Mouse (Mus musculus) forebrain, embryonic 13.5 days (tissue): ENCODE results near the gene Pnp2. TPM values are rescaled to one million over a fixed set of nuclear protein-coding genes. Genes with fewer than 3 reads are reported as not detected.
"Not testable (repeated sequence)": the region's sequence is repeated elsewhere in the genome, so short reads cannot be mapped to it uniquely, and the experiment has no call there.

Experiments used
- ATAC-seq: fragments of 200-750 bp; cut with Nextera tagmentation; 2 replicates; pipeline ENCODE4 v1.8.0; 2017
- H3K27ac ChIP-seq: fragments of 300-500 bp; sonication (generic); 2 replicates; pipeline ENCODE4 v1.5.1; 2015; ENCODE audit warnings: inconsistent platforms, mild to moderate bottlenecking, moderate library complexity
- H3K27me3 ChIP-seq: fragments of 300-500 bp; sonication (generic); 2 replicates; pipeline ENCODE4 v1.6.1; 2015; ENCODE audit warnings: mild to moderate bottlenecking, inconsistent platforms
- H3K36me3 ChIP-seq: fragments of 300-500 bp; sonication (generic); 2 replicates; pipeline ENCODE4 v1.6.1; 2015; ENCODE audit warnings: mild to moderate bottlenecking, inconsistent platforms; ENCODE audit not compliant: poor library complexity, severe bottlenecking
- H3K4me1 ChIP-seq: fragments of 300-500 bp; sonication (generic); 2 replicates; pipeline ENCODE4 v1.6.1; 2015; ENCODE audit warnings: inconsistent platforms
- H3K4me2 ChIP-seq: fragments of 300-500 bp; sonication (generic); 2 replicates; pipeline ENCODE4 v1.6.1; 2015; ENCODE audit warnings: inconsistent platforms, mild to moderate bottlenecking, moderate library complexity
- H3K4me3 ChIP-seq: fragments of 300-500 bp; sonication (generic); 2 replicates; pipeline ENCODE4 v1.5.1; 2015; ENCODE audit warnings: mild to moderate bottlenecking, inconsistent platforms
- H3K9ac ChIP-seq: fragments of 300-500 bp; sonication (generic); 2 replicates; pipeline ENCODE4 v1.6.1; 2015; ENCODE audit warnings: mild to moderate bottlenecking, inconsistent platforms
- H3K9me3 ChIP-seq: fragments of 300-500 bp; sonication (generic); replicated peaks from 2 replicates; pipeline ENCODE4 v1.6.1; 2016; ENCODE audit warnings: inconsistent platforms
- WGBS: fragments of 180-500 bp; shearing (Covaris S2); methylation state at CpG from one replicate; pipeline ENCODE4 v1.1.7; 2015; 5-methylcytosine and 5-hydroxymethylcytosine counted together
- polyA plus RNA-seq: library from polyadenylated mRNA; unstranded; fragments of >200 nt; fragmentation: Nextera tagmentation; extraction: Ambion mirVana; gene quantifications from 2 replicates; pipeline ENCODE4 v1.2.1, GENCODE M21; 2015

Pnp2 gene
- polyA plus RNA-seq, 1 experiment from 2014 or later, result not detected

DNA sequence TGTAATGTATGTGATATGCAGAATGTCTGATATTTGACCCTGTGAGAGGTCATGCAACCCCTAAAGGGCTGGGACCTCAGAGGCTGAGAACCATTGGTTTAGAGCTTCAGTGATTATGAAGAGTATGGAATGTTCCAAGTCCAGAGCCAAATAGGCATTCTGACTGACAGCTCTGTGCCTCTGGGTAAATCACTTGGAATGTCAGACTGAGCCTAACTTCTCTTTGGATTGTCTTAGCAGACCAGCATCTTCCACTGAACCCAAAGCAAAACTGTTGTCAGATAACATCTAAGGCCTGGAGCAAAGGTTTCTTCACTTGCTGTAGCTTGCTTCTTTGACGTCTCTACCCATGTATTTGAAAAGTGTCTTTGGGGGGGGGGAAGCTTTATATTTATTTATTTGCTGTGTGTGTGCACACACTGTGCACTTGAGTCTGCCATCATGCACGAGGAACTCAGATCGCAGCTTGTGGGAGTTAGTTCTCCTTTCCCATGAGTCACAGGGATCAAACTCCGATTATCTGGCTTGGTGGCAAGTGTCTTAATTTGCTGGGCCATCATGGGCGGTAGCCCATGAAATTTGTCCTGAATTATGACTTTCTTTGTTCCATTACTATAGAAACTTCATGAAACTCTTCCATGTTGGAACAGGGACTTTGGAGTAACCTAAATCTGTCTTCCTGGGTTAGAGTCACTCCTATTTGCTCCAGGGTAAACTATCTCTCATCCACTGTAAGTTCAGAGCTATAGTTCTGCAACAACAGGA, 12.6 kb downstream of the Pnp2 start:
- H3K4me1 ChIP-seq, result peaks cover 12% of the 10 kb centered on the region
- H3K9ac ChIP-seq, result no peak overlapping the region
- no peak overlapping the region for H3K27ac ChIP-seq
- no peaks in the 10 kb centered on the region for H3K36me3 ChIP-seq
- no peak overlapping the region for H3K4me2 ChIP-seq
- H3K27me3 ChIP-seq, result no peaks in the 10 kb centered on the region
- no peak overlapping the region for H3K4me3 ChIP-seq
- no peaks in the 10 kb centered on the region; the same call in 1 of the 2 replicates for H3K9me3 ChIP-seq
- 75% methylated on average over 5 of the region's 5 CpGs for WGBS
- no peak for ATAC-seq

DNA sequence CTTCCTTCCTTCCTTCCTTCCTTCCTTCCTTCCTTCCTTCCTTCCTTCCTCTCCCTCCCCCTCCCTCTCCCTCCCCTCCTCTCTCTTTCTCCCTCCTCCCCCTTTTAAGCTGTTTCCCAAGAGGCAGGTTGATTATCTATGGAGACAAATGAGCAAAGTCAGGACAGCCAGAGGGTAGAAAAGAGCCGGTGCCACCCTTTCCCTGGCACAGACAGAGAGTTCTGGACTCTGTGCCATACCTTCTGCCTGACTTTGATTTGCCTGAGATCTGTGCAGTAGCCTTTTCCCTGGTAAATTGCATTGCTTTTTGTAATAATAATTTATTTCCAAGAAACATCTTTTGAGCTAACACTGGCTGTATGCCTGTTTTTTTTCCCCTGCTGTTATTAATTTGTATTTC, 13.2 kb downstream of the Pnp2 start:
- H3K27ac ChIP-seq, result no peak overlapping the region
- no peak overlapping the region; the same call in 1 of the 2 replicates for H3K4me2 ChIP-seq
- 5% methylated on average over 1 of the region's 1 CpGs for WGBS
- no peaks in the 10 kb centered on the region for H3K36me3 ChIP-seq
- H3K27me3 ChIP-seq, result no peaks in the 10 kb centered on the region
- H3K9ac ChIP-seq, result no peak overlapping the region
- no peaks in the 10 kb centered on the region; the same call in 1 of the 2 replicates for H3K9me3 ChIP-seq
- no peak overlapping the region for H3K4me3 ChIP-seq
- 0 out of 2 replicates have a peak, but pooled peaks have one; percentile 43 for ATAC-seq
- H3K4me1 ChIP-seq, result peaks cover 12% of the 10 kb centered on the region

DNA sequence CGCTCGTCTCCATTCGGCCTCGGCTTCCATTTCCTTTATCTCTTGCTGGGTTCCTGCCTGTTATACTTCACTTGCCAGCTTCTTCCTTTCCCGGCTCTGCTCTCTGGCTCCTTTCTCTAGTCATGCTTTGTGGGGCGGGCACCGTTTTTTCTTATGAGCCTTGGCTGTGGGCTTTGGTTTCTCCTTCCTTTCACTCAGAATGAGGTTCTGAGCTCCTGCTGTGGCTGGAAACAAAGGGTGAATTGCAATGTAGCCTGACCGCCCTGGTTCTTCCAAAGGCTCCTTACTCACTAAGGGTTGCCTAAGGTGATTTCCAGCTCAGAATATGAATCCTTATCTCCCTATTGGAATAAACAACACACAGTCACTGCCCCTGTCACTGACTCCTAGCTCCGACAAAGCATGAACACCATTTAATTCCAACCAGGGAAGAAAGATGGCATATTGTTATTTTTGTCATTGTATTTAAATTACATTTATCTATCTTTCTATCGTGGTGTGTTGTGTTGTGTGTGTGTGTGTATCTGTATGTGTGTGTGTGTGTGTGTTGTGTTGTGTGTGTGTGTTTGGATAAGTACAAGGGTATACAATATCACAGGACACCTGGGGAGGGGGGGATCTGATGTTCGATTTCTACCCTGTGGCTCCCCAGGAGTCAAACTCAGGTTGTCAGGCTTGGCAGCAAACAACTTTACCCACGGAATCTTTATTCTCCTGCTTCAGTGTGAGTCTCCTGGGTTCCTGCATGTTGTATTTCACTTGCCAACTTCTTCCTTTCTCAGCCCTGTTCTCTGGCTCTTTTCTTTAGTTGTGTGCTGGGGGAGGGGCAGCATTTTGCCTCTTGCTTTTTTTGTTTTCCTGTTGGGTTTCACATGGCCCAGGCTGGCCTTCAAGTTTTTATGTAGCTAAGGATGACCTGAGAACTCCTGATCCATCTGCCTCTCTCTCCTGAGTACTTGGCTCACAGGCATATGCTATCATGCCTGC, 14.1 kb downstream of the Pnp2 start:
- peak; percentile 50 for ATAC-seq
- WGBS, result 6% methylated on average over 12 of the region's 12 CpGs

DNA sequence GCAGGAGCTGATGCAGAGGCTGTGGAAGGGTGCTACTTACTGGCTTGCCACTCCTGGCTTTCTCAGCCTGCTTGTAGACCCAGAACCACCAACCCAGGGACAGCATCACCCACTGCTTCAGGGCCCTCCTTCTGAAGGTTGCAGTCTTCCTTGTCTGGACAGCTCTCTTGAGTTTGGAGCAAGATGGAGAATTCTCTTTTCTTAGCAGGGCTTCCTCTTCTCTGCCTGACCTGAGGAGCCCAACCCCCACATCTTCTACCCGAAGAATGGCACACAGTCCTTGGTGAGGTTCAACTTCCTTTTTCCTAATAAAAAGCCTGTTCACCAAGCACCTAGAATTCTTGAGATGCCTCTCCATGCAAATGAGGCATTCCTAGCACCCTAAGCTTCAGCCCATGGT, 15.0 kb downstream of the Pnp2 start:
- H3K4me3 ChIP-seq, result no peak overlapping the region
- H3K9me3 ChIP-seq, result no peaks in the 10 kb centered on the region
- H3K27ac ChIP-seq, result no peak overlapping the region
- peaks cover 12% of the 10 kb centered on the region for H3K4me1 ChIP-seq
- no peaks in the 10 kb centered on the region for H3K27me3 ChIP-seq
- WGBS, result 89% methylated on average over 1 of the region's 1 CpGs
- ATAC-seq, result no peak
- no peak overlapping the region for H3K9ac ChIP-seq
- H3K4me2 ChIP-seq, result no peak overlapping the region
- no peaks in the 10 kb centered on the region for H3K36me3 ChIP-seq

More for the DNA sequence above, 14.1 kb downstream of the Pnp2 start:
- H3K9me3 ChIP-seq, result no peaks in the 10 kb centered on the region
- H3K4me3 ChIP-seq, result no peak overlapping the region
- 0 out of 2 replicates have a peak overlapping the region, but pooled peaks have one; percentile 22 for H3K9ac ChIP-seq
- H3K27me3 ChIP-seq, result no peaks in the 10 kb centered on the region
- H3K4me2 ChIP-seq, result peak overlapping the region; percentile 30; the same call in 1 of the 2 replicates
- H3K36me3 ChIP-seq, result no peaks in the 10 kb centered on the region
- peak overlapping the region; percentile 31; the same call in 1 of the 2 replicates for H3K27ac ChIP-seq
- peaks cover 12% of the 10 kb centered on the region for H3K4me1 ChIP-seq

DNA sequence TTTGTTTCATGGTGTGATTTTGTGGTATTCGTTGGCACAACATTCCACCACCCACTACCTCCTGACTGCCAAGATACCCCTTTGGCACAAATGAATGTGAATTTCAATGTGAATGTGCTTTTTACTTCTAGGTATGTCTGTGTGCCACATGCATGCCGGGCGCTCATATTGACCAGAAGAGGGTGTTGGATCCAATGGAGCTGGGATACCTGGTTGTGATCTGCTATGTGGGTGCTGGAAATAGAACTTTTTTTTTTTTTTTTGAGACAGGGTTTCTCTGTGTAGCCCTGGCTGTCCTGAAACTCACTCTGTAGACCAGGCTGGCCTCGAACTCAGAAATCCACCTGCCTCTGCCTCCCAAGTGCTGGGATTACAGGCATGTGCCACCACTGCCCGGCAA, 17.3 kb downstream of the Pnp2 start:
- not testable (repeated sequence) for H3K27ac ChIP-seq, H3K36me3 ChIP-seq, H3K4me2 ChIP-seq, H3K9me3 ChIP-seq, ATAC-seq, H3K9ac ChIP-seq, H3K4me3 ChIP-seq, H3K27me3 ChIP-seq
- WGBS, result 89% methylated on average over 5 of the region's 5 CpGs
- H3K4me1 ChIP-seq, result peaks cover 14% of the 10 kb centered on the region

DNA sequence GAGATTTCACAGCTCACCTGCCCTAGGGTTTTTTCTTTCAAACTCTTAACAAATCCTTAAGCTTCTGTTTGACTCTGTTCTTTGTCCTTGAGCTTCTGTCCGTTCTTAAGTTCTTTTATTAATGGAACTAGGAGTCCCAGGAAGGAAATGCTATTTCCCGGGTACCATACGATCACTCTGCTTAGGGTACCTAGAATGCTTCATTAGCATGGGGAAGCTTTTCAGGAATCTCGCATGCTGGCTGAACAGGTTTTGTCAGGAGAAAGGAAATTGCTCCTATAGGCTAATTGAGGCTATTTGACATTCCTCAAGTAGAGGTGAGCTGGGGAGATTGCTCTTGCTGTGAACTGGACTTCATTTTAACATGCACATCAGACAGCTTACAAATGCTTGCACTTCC, 17.9 kb downstream of the Pnp2 start:
- 17% methylated on average over 4 of the region's 4 CpGs for WGBS
- no peak for ATAC-seq

DNA sequence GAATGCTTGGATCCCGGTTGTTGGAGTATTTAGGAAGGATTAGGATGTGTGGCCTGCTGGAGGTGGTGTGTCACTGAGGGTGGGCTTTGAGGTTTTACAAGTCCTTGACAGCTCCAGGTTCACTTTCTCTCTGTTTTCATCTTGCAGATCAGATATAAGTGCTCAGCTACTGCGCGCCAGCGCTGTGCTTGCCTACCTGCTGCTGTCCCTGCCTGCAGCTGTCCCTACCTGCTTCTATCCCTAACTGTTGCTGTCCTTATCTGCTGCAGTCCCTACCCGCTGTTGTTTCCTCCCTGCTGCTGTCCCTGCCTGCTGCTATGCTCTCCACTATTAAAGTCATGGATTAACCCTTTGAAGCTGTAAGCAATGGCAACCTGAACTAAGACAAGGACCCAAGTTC, 19.2 kb downstream of the Pnp2 start:
- Histone ChIP-seq H3K4me2 (no peak overlapping the region), H3K27ac (no peak overlapping the region), H3K4me1 (peaks cover 5% of the 10 kb centered on the region), H3K27me3 (no peaks in the 10 kb centered on the region), H3K4me3 (no peak overlapping the region), H3K9ac (no peak overlapping the region), H3K36me3 (no peaks in the 10 kb centered on the region), H3K9me3 (no peaks in the 10 kb centered on the region)
- no peak for ATAC-seq
- 45% methylated on average over 5 of the region's 5 CpGs for WGBS

More for the DNA sequence above, 17.9 kb downstream of the Pnp2 start:
- no peak overlapping the region for H3K4me2 ChIP-seq
- H3K9ac ChIP-seq, result no peak overlapping the region
- no peaks in the 10 kb centered on the region for H3K9me3 ChIP-seq
- H3K27ac ChIP-seq, result no peak overlapping the region
- no peaks in the 10 kb centered on the region for H3K36me3 ChIP-seq
- H3K4me3 ChIP-seq, result no peak overlapping the region
- H3K27me3 ChIP-seq, result no peaks in the 10 kb centered on the region
- H3K4me1 ChIP-seq, result peaks cover 12% of the 10 kb centered on the region

DNA sequence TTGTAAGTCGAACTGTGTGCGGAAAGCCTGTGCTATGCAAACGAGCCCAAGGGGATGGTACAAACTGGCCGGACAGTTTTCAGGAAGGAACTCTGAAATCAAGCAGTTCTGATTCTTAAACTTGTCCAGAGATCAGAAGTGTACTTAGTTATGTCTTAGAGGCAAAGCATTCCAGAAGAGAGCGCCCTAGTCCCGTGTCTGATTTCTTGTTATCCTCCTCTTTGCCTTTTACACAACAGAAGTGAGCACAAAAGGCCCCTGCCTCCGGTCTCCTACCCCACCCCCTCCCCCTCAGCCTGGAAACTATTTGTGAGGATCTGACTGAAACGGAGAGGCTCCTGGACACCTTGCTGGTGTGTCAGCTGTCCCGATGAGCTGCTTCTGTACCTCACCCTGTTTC, 20.9 kb downstream of the Pnp2 start:
- no peak for ATAC-seq
- Histone ChIP-seq H3K4me3 (no peak overlapping the region), H3K27me3 (no peaks in the 10 kb centered on the region), H3K4me1 (peaks cover 3% of the 10 kb centered on the region; the same call in 1 of the 2 replicates), H3K36me3 (no peaks in the 10 kb centered on the region), H3K27ac (no peak overlapping the region), H3K9ac (no peak overlapping the region), H3K4me2 (peak overlapping the region; percentile 31; the same call in 1 of the 2 replicates), H3K9me3 (no peaks in the 10 kb centered on the region)
- 9% methylated on average over 9 of the region's 9 CpGs for WGBS

DNA sequence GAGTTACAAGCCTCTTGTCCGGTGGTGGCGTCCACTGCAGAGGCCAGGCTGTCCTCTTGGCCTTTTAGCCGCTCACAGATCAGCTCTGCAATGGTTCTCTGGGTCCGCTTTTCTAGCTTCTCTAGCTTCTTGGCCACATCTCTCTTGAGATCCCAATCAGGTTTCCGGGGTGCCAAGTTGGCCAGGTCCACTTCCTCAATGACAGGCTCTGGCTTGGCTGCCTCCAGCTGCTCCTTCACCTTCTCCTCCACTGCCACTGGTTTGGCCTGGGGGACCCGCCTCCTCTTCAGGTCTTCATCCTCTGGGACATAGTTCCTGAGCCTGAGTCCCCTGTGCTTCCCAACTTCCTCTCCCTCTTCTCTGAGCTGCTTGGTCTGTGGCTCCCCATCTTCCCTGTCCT, 22.7 kb downstream of the Pnp2 start:
- not testable (repeated sequence) for H3K27ac ChIP-seq, H3K9ac ChIP-seq, H3K4me3 ChIP-seq, H3K27me3 ChIP-seq, H3K4me1 ChIP-seq, ATAC-seq, H3K9me3 ChIP-seq, H3K36me3 ChIP-seq, H3K4me2 ChIP-seq
- 93% methylated on average over 6 of the region's 6 CpGs for WGBS

DNA sequence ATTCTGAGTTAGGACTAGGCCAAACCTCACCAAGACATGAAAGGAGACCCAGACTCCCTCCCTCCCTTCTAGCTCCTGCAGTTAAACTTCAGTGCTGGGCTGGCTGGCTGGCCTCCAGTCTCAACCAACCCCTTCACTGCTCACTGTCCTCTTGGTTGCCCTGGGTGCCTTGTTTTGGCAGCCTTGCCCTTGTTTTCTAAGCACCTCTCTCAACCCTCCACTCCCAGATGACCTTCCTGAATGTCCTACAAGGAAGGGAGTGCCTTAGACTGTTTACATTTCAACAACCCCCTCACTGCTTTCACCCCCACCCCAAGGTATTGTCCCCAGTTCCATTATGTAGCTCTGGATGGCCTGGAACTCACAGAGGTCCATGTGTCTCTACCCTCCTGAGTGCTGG, 23.8 kb downstream of the Pnp2 start:
- no peaks in the 10 kb centered on the region for H3K9me3 ChIP-seq
- H3K9ac ChIP-seq, result no peak overlapping the region
- H3K4me2 ChIP-seq, result no peak overlapping the region
- no peak overlapping the region for H3K4me3 ChIP-seq
- no peak overlapping the region for H3K27ac ChIP-seq
- no peaks in the 10 kb centered on the region for H3K27me3 ChIP-seq
- ATAC-seq, result no peak
- H3K36me3 ChIP-seq, result no peaks in the 10 kb centered on the region
- peaks cover 3% of the 10 kb centered on the region; the same call in 1 of the 2 replicates for H3K4me1 ChIP-seq

DNA sequence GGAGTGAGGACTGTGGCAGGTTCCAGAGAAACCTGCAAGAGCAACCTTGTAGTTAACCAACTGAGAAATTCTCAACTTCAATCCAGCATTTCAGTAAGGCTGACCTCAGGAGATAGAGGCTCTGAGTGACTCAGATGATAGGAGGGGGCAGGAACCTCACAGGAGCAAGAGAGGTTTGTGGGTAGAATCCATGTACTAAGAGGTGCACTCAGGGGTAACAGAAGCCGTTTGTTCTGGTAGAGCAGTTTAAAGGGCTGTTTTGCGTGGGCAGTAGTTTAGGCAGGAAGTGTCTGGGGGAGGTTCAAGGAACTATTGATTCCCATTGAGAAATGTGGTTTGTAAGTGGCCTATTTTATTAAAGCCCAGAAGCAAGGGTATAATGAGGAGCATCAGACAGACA, 25.4 kb downstream of the Pnp2 start:
- ATAC-seq, result no peak
- H3K27me3 ChIP-seq, result no peaks in the 10 kb centered on the region
- peaks cover 3% of the 10 kb centered on the region; the same call in 1 of the 2 replicates for H3K4me1 ChIP-seq
- 50% methylated on average over 2 of the region's 2 CpGs for WGBS
- H3K9me3 ChIP-seq, result no peaks in the 10 kb centered on the region
- no peak overlapping the region for H3K27ac ChIP-seq
- no peak overlapping the region for H3K9ac ChIP-seq
- no peaks in the 10 kb centered on the region for H3K36me3 ChIP-seq
- H3K4me2 ChIP-seq, result no peak overlapping the region
- no peak overlapping the region for H3K4me3 ChIP-seq

DNA sequence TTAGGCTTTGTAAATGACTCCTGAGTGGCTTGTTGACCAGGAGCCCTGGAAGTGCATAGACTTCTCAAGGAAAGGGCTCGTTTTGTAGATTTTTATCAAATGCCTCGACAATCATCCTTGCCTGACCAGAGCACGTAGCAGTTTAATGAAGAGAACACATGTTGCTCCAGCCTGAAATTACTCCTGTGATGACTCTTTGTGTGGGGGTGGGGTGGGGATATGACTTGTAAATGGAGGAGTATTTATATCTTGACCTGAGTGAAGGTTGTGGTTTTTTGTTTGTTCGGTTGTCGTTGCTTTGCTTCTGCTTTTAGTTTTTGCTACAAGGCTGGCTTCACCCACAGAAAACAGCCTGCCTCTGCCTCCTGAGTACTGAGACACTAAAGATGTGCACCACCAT, 26.0 kb downstream of the Pnp2 start:
- H3K36me3 ChIP-seq, result no peaks in the 10 kb centered on the region
- H3K4me2 ChIP-seq, result no peak overlapping the region
- no peaks in the 10 kb centered on the region for H3K27me3 ChIP-seq
- no peak for ATAC-seq
- H3K9ac ChIP-seq, result no peak overlapping the region
- H3K9me3 ChIP-seq, result no peaks in the 10 kb centered on the region
- WGBS, result 88% methylated on average over 5 of the region's 5 CpGs
- H3K4me3 ChIP-seq, result no peak overlapping the region
- H3K4me1 ChIP-seq, result peaks cover under 1% of the 10 kb centered on the region; the same call in 1 of the 2 replicates
- H3K27ac ChIP-seq, result no peak overlapping the region
